Mouse (Mus musculus) embryonic fibroblast, embryonic 13.5 days (primary cell): Measurements from ENCODE around the gene Enox1. TPM values are rescaled to one million over a fixed set of nuclear protein-coding genes. Genes with fewer than 3 reads are reported as not detected.

Source experiments
- H3K27ac ChIP-seq: 2 replicates; pipeline ENCODE4 v1.5.1; 2012; ENCODE audit warnings: low read length, control low read depth, inconsistent platforms; ENCODE audit not compliant: insufficient read depth
- H3K4me1 ChIP-seq: 2 replicates; pipeline ENCODE4 v1.6.1; 2011; ENCODE audit warnings: low read length; ENCODE audit not compliant: control insufficient read depth, insufficient read depth
- H3K4me3 ChIP-seq: 2 replicates; pipeline ENCODE4 v1.5.1; 2011; ENCODE audit warnings: mild to moderate bottlenecking, control low read depth, low read length; ENCODE audit not compliant: insufficient read depth
- CTCF ChIP-seq: IDR thresholded peaks from 2 replicates; pipeline ENCODE4 v1.5.1; 2011; ENCODE audit warnings: mild to moderate bottlenecking, control low read depth, low read length, moderate library complexity, borderline replicate concordance; ENCODE audit not compliant: insufficient read depth
- POLR2A ChIP-seq: IDR thresholded peaks from 2 replicates; pipeline ENCODE4 v1.6.1; 2011; ENCODE audit warnings: low read depth, mild to moderate bottlenecking, control low read depth, low read length, moderate library complexity
- polyA plus RNA-seq: library from polyadenylated mRNA; stranded (reverse); fragments of >200 nt; gene quantifications from 2 replicates; pipeline ENCODE4 v1.2.4, GENCODE M21; 2011; ENCODE audit warnings: low read depth; ENCODE audit not compliant: missing spikeins, insufficient read length

Enox1 gene
- polyA plus RNA-seq, 1 experiment = 7.0 TPM

DNA sequence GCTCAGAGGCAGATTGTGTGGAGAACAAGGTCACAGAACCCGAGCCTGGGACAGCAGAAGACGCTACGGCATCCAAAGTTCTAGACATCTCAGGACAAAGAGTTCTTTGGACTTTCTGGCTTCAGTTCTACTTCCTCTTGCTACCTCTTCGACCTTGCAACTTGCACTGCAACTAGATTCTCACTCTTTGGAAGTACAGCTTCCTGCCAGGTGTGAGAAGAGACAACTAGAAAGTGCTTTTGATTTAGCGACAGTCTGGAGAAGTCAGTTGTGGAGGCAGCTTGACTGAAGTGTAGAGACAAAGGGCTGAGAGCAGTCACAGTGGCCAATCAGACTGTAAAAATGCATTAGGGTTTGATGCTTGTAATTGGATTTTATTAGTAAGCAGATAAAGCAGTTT is 256.5 kb downstream of the Enox1 start:
- no peak overlapping the region for H3K27ac ChIP-seq
- no peak for TF ChIP-seq CTCF
- no peak for TF ChIP-seq POLR2A
- no peak overlapping the region for H3K4me3 ChIP-seq
- no peaks in the 10 kb centered on the region for H3K4me1 ChIP-seq

DNA sequence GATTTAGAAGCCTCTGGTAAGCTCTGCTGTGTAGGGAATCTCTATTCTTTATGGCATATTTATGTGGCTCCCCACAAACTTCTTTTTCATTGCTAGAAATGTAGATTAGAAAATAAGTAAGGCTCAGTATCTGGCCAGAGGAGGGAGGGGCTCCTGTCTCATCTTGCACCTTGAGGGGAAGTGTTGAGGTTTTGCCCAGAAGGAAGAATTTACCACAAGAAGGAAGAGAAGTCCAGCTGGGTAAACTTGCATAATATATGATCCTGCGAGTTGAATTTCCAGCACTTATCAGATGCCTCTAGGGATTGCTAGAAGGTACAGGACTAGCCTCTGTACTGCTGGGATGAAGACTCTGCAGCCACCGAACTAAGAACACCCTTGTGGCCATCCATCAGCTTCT is 259.8 kb downstream of the Enox1 start:
- Histone ChIP-seq H3K4me1 (no peaks in the 10 kb centered on the region), H3K4me3 (no peak overlapping the region), H3K27ac (no peak overlapping the region)
- TF ChIP-seq POLR2A (no peak), CTCF (no peak)

GRCm38 (mm10) chr14:77421031-77421430 is 264.5 kb downstream of the Enox1 start:
- no peak for TF ChIP-seq POLR2A
- TF ChIP-seq CTCF = no peak
- no peaks in the 10 kb centered on the region for H3K4me1 ChIP-seq
- H3K27ac ChIP-seq = no peak overlapping the region

DNA sequence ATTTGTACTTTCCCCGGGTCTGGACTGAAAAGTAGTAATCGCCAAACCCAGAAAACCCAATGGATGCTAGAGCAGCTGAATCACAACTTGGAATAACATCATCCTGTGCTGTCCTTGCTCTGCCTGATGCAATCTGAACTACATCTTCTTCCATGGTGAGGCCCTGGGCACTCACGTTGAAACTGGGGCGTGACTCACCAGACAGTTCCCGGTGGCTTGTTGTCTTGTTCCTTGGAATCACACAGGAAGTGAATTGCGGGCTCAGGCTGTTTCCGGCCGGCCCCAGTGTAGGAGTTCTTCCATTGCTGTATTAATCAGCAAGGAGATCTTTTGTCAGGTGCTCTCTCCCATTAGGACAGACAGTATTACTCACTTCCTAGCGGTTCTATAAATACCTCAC is 266.6 kb downstream of the Enox1 start:
- TF ChIP-seq POLR2A (no peak), CTCF (no peak)
- Histone ChIP-seq H3K27ac (peak overlapping the region; percentile 33), H3K4me1 (no peaks in the 10 kb centered on the region), H3K4me3 (no peak overlapping the region)

More at GRCm38 (mm10) chr14:77421031-77421430, 264.5 kb downstream of the Enox1 start:
- no peak overlapping the region for H3K4me3 ChIP-seq

DNA sequence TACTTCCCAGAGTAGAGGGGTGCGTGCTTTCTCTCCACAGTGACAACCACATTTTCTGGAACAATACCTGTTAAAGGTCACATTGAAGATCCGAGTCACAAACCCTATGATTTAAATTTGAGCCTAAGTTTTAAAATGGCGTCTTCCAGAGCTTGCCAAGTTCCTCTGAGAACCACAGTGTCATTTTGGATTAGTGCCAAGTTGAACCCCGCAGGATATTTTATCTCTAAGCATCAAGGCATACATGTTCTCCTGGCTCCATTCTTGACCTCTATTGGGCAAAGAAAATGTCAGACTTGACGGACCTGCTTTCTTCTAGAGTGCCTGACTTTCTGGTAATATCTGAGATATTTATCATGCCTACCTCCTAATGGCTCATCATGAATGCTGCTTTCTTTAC is 282.9 kb downstream of the Enox1 start:
- Histone ChIP-seq H3K4me1 (no peaks in the 10 kb centered on the region), H3K4me3 (no peak overlapping the region), H3K27ac (no peak overlapping the region)
- TF ChIP-seq CTCF (no peak), POLR2A (no peak)

DNA sequence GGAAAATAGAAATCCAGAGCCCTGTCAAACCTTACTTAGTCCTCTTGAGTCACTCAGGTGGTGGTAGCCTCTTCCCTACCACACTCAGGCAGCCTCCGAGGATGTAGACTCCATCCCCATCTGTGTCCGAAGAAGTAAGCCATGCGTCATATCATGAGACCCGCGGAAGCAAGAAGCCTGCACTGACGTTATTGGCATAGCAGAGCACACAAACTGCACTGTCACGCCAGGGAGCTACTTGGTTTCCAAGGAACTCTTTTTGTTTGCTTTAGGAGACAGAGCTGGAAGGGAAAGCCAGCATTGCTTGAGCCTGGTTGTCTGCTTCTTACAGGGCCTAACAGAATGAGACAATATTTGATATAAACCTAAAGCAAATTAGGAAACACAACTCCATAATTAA is 284.2 kb downstream of the Enox1 start:
- no peak for TF ChIP-seq POLR2A
- TF ChIP-seq CTCF = no peak
- no peaks in the 10 kb centered on the region for H3K4me1 ChIP-seq
- no peak overlapping the region for H3K27ac ChIP-seq

GRCm38 (mm10) chr14:77441541-77441940 is 285.0 kb downstream of the Enox1 start:
- Histone ChIP-seq H3K4me1 (no peaks in the 10 kb centered on the region), H3K4me3 (no peak overlapping the region), H3K27ac (no peak overlapping the region)
- no peak for TF ChIP-seq CTCF
- TF ChIP-seq POLR2A = no peak

More for the DNA sequence above, 284.2 kb downstream of the Enox1 start:
- no peak overlapping the region for H3K4me3 ChIP-seq

GRCm38 (mm10) chr14:77448001-77448400 is 291.4 kb downstream of the Enox1 start:
- H3K27ac ChIP-seq = no peak overlapping the region
- H3K4me1 ChIP-seq = no peaks in the 10 kb centered on the region
- H3K4me3 ChIP-seq = no peak overlapping the region
- TF ChIP-seq POLR2A (no peak), CTCF (no peak)

DNA sequence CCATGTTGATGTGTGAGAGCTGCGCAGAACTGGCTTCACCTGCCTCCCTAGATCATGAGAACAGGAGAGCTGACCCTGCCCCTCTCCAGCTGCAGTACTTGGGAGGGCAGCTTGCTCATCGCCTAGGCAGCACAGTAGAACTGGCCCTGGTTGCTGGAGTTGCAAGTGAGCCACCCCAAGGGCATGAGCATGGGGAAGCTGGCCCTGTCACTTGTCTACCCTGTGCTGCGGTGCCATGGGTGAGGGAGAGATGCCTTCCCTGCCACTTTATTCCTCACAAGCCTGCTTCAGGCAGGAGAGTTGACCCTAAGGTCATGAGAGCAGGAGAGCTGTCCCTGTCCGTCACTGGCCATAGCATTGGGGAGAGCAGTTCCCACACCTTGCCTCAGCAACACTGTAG is 295.4 kb downstream of the Enox1 start:
- H3K4me1 ChIP-seq = no peaks in the 10 kb centered on the region
- no peak overlapping the region for H3K4me3 ChIP-seq
- TF ChIP-seq CTCF (no peak), POLR2A (no peak)
- no peak overlapping the region for H3K27ac ChIP-seq

- Histone ChIP-seq H3K27ac (no peak overlapping the region), H3K4me1 (no peaks in the 10 kb centered on the region), H3K4me3 (no peak overlapping the region)
- no peak for TF ChIP-seq CTCF
- no peak for TF ChIP-seq POLR2A
Measured at GRCm38 (mm10) chr14:77456066-77456465, 299.5 kb downstream of the Enox1 start.

- Histone ChIP-seq H3K4me1 (no peaks in the 10 kb centered on the region), H3K4me3 (no peak overlapping the region), H3K27ac (peak overlapping the region; percentile 26; the same call in 1 of the 2 replicates)
- TF ChIP-seq CTCF (no peak), POLR2A (no peak)
Measured at GRCm38 (mm10) chr14:77456876-77457275, 300.3 kb downstream of the Enox1 start.
